Mouse (Mus musculus): ENCODE data around the gene Cwh43.
A peak's percentile ranks its signal among the peaks of the same experiment; 100 is the strongest.
"Not testable (repeated sequence)": the region's sequence is repeated elsewhere in the genome, so short reads cannot be mapped to it uniquely, and the experiment has no call there.

The Cwh43 gene

DNA sequence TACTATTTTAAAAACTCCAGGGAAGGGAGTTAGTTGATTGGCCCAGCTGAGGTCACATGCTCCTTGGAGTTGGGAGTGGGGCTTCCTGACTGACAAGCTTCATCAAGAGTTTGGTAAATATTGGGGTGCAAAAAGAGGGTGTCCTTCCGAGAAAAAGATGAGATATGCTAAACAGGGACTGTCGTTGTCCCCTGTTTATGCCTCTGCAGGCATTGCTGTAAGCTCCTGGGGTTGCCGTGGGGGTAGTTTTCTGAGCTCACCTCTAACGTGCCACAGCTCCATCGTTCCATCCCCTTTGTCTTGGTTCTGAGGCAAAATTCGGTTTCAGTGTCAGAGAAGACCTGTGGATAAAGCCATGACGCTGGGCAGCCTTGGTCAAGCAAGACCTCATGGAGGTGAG, 74.8 kb downstream of the Cwh43 start, which contains the start of gene Dcun1d4:
Gene Dcun1d4 (plus strand): TSS at position 301 of the 400 bp plus-strand sequence.
- DNase-seq (ENCODE audit: low read depth) = no peak

DNA sequence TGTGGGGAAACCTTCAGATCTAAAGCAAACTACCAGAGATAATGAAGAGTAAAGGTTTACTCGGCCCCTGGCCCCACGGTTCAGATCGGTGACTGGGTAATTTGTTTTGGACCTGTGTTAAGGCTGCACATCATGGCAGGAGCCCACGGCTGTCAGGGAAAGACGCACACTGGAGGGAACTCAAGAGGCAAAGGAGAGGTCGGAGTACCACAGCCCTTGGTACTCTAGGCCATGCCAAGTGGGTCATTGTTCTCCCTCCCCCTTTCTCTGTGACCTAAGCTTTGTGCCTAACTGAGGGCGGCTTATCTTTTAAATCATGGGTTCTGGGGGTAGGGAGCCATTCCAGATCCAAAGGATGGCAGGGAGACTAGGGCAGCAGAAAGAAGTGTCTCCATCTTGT, 75.5 kb downstream of the Cwh43 start:
- DNase-seq (ENCODE audit: low read depth) = no peak

DNA sequence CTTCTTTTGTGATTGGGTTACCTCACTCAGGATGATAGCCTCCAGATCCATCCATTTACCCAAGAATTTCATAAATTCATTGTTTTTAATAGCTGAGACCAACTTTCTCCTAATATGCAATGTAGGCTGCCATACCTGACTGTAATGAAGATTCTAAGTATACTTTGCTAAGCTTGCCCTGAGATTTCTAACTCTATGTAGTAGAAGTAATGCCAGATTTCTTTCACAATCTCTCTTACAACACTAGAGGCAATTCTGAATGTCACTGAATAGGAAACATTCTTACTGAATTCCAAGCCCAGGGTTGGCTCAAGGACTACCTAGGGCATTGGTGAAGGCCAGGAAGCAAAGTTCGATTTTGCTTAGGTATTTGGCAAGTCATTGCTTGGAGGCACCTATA, 76.5 kb downstream of the Cwh43 start:
- DNase-seq (ENCODE audit: low read depth) = not testable (repeated sequence)

DNA sequence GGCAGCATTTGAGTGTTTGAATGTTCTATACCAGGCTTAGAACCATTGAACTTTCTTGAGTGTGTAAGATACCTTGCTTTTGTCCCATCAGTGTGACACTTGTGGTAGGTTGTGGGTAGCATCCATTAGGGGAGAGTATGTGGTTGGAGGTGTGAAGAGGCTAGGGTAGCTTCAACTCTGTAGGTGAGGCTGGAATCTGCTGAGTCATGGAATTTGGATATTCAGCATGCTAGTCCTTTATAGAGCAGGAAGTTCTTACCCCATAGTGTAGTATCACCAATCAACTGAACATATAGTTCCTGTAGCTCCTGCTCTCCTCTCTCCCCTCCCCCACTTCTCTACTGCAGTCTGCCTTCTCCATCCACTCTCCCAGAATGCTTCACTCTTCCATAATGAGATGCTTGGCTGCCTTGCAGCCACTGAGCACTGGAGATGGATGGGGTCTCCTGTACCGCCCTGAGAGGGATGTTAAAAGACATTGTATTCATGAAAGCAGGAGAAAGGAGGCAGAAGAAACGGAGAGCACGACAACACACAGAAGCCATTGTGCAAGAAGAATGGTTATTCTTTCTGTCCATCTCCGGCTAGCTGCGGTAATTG, 78.2 kb downstream of the Cwh43 start:
- DNase-seq (ENCODE audit: low read depth) = no peak

DNA sequence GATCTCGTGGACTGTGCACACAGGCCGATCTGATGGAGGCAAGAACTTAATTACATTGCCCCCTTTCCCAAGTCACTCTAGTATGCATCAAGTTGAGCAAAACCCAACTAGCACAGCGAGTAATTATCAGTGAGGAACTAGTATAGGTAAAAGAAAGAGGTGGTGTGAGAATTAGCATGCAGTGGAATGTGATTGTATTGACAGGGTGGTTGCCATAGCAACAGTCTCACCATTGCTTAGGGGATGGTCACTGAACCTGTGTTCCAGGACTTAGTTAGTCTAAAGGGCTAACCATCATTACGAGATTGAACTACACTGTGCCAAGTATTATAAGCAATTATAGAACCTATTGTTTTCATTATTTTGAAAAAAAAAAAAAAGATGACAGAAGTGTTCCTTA, 80.6 kb downstream of the Cwh43 start:
- no peak for DNase-seq (ENCODE audit: low read depth)

DNA sequence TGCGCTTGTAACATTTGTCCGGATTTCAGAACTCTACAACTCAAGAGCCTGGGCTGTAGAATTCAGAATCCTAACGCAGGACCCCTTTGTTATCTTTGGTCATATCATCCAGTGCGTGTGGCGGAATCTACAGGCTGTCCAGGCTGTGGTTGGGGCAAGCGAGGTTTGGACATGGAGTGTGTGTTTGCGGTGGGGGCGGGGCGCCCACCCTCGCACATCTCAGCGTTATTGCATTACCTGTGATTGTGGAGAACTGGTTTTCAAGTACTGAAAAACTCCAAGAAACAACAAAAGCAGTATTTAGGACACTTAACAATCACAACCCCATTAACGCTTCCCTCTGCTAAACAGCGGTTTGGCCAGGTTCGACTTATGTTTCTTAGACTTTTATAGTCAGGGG, 84.0 kb downstream of the Cwh43 start:
- DNase-seq (ENCODE audit: low read depth) = no peak

DNA sequence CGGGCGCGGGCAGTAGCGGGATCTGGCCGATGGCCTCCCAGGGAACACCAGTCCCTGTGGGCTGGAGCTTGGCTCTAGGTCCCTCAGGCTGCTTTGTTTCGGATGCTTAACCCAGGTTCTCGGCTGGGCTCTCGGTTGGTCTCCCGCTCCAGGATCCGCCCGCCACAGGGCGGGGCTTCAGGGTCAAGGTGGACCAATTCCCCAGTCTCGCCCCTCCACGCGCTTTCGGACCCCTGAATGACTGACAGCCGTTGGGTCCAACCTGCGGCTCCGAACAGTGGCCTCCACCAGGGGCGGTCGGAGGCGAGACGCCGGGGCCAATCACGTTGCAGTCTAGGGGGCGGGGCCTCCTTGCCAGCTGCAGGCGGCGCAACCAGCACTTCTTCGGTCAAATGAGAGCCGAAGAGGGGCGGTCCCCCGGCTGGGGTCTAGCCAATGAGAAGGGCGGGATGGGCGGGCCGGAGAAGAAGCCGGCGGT, 84.8 kb downstream of the Cwh43 start:
- DNase-seq (ENCODE audit: low read depth) = peak; percentile 98

DNA sequence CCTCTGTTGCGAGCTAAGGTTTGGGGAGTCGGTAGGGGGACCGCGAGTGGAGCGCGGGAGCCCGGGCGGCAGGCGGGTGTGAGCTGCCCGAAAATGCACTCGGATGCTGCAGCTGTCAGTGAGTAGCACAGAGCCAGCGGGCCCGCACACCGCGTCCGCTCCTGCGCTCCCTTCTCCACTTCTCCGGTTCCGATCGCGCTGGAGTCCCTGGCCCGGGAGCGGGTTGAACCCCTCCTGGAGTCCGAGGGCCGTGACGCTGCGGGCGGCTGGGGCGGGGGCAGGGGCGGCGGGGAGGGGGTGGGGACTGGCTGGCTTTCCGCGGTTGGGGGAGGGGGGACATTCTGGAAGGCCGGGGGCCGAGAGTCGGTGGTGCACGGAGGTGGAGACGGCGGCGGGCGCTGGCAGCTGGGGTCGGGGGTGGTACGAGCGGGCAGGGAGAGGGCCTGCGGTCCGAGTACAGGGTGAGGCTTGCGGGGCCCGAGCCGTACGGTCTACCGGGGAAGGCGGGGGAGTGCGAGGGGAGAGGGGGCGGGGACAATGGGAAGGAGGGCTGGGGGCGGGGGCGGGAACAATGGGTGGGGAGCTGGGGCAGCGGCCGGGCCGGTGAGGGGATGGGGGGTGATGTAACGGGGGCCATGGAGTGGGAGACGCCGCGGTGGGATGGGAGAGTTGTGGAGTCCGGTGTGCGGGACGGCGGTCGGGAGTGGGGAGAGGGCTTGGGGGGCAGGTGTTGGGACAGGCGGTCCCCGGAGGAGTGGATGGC, 85.4 kb downstream of the Cwh43 start:
- peak; percentile 57 for DNase-seq (ENCODE audit: low read depth)

DNA sequence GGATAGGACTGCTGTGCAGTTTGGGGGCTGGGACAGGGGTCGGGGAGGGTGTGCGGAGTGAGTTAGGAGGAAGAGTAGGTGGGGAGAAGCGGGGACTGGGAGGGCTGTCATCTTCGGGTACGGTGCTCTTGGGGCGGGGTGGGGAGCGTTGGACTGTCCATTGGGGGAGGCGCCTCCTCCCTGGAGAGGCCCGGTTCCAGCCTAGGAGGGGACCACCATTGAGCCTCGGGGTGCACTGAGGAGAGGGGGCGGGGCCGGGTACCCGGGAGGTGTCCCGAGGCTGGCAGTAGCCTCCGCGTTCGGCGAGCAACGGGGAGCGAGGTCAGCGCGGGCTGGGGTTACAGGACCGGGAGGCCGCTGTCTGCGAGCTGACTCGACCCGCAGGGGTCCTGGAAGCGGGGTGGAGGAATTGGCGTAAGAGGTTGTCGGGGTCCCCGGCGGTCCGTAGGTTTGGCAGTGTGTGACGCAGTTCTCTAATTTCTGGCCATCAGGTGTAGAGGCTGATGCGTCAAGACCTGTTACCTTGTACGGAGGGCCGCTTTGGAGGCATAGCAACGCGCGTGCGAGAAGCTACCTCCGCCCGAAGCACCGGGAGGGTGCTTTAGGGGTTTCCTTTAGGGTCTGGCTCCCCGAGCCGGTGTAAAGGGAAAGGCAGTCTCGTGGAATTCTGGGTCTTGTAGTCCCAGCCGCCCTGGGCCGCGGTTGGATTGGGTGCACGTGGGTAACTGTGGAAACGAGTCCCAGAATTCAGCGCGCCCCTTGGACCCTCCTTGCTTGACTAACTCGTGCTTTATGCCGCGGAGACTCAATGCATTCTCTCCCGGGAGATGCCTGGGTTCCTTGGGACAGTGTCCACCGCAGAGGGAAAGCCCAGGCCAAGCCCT, 86.2 kb downstream of the Cwh43 start:
- peak; percentile 80 for DNase-seq (ENCODE audit: low read depth)

DNA sequence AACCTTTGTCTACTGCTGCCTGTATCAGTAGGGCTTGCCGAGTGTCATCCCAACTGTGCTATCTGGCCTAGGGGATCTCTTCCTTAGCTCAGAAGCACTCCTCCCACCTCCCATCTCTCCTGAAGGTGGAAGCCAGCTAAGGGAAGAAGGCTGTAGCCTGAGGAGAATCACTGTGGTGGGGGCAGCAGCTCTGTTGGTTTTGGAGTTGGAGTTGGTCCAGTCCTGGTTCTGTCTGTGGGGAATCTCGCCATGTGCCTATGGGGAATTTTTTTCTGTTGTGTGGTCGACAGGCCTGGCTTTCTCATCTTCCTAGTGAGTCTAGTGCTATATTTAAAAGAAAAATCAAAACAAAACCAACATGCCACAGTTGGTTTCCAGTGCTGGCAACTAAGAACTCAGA, 91.5 kb downstream of the Cwh43 start:
- no peak for DNase-seq (ENCODE audit: low read depth)

DNA sequence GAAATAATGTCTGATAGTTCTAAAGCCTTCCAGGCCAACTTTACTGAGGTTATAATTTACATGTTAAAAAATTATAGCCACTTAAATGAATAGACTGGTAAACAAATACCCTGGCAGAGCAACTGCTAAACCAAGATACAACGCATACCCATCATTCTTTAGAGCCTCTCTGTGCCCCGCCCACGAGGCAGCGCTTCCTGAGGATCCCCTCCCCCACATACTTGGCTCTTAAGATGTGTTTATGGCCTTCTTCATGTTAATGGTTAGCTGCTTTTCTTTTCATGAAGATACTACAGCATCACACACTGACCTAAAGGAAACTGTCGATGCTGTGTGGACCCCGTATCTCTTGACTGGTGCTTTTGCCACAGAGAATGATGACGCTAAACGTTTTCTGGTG, 92.7 kb downstream of the Cwh43 start:
- DNase-seq (ENCODE audit: low read depth) = no peak

DNA sequence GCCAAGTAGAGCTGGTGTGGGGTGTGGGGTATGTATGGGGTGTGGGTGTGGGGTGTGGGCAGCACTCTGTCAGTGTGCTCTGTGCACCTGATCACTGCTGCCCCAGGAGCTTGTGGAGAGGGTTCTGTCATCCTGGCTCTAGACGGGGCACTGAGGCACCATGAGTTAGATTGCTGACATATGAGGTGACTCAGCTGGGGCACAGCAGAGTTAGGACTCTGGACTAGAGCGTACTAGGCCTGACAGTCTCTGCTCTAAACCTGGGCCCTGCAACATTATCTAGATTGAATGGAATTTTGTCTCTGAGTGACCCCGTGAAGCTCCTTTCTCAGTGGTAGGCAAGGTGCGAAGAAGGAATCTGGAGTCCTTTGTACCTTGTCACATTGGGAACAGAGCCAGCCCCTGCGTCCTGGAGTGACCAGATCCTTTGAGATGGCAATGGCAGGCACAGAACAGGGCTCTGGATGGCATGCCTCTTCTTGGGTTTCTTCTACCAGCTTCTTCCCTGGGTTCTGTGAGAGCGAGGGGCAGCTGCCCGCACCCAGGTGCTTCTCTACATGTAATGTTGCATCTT, 95.1 kb downstream of the Cwh43 start:
- DNase-seq (ENCODE audit: low read depth) = no peak

DNA sequence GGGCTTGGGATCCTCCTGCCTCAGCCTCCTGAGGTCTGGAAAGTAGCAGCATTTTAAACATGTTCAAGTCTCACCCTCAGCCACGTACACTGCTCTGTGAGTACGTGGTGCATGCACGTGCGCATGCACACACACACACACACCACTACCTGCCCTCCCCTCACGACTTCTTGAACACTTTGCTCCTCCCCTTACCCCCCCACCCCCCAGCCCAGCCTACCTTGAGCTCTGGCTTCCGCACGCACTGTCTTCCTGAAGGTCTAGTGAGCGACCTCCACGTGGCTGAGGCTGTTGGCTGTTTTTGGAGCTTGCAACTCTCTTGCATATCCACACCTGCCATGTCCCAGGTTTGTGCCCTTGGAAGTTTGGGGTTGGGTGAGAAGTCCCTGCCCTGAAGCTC, 96.5 kb downstream of the Cwh43 start:
- DNase-seq (ENCODE audit: low read depth) = no peak

All from induced T-regulatory cell, adult 2 months (primary cell).